Mouse (Mus musculus) lung, postnatal 0 days (tissue): Measurements from ENCODE around the gene Akt2.

Experiments
- CTCF ChIP-seq: IDR thresholded peaks from 2 replicates; pipeline ENCODE4 v1.5.1; 2016; ENCODE audit warnings: antibody characterized with exemption, mild to moderate bottlenecking
- EP300 ChIP-seq: IDR thresholded peaks from 2 replicates; pipeline ENCODE4 v1.6.1; 2016; ENCODE audit warnings: antibody characterized with exemption, mild to moderate bottlenecking, control low read depth

- TF ChIP-seq CTCF: no peak
- TF ChIP-seq EP300: no peak
Observed at GRCm38 (mm10) chr7:27560291-27560887, 31.0 kb upstream of the Akt2 start.
